8 mouse cellular contexts compared by ENCODE assay signal in the genomic region with DNA sequence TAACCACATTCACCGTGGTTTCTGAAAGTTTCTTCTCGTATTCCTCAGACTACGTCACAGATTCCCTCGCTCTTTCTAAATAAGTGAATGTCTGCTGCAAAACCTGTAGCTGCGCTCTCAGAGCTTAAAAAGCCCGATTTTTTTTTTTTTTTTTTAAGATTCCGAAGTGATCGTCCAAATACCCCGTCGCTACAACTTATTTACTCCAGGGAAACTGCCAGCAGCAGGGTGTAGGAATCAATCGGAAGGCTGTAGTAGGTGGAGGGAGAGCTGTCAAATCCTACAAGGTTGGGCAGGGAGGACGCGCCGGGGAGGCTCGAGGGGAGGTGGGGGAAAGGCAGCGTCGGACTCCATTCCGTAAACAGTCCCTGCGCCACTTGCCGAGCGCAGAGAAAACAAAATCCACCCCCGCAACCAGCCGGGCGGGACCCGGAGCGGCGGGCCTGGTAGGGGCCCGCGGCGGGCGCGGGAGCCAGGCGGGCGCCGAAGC. TPM values are rescaled to one million over a fixed set of nuclear protein-coding genes. Genes with fewer than 3 reads are reported as not detected.
A peak's percentile ranks its signal among the peaks of the same experiment; 100 is the strongest.
DNase-seq lines count a peak whose midpoint lies in the region; ATAC-seq and TF ChIP-seq lines count a peak whose summit lies in the region.

No protein-coding gene starts in this region.

- peak overlapping the region; percentile 97 for H3K4me3 ChIP-seq in forebrain, postnatal 0 days (ENCODE audit: low read depth, low read length)
- H3K4me3 ChIP-seq in hindbrain, embryonic 14.5 days (replicated peaks; ENCODE audit: low read length) = peak overlapping the region; percentile 93
- peak overlapping the region; percentile 91 for H3K4me3 ChIP-seq in midbrain, embryonic 12.5 days
- peak overlapping the region; percentile 81 for H3K4me3 ChIP-seq in spleen, adult 2 months (ENCODE audit: extremely low read depth, insufficient read depth, insufficient read length)

- H3K9ac ChIP-seq in forebrain, postnatal 0 days = peak overlapping the region; percentile 92
- H3K9ac ChIP-seq in hindbrain, embryonic 14.5 days = peak overlapping the region; percentile 91
- peak overlapping the region; percentile 94 for H3K9ac ChIP-seq in midbrain, embryonic 12.5 days (replicated peaks)

- intact Hi-C loops in left cerebral cortex, postnatal 4 days (cut with DNase I) = no loop called here

- no peak for TF ChIP-seq CTCF in forebrain, postnatal 0 days (IDR thresholded peaks at IDR 0.05; ENCODE audit: low read depth)
- no peak for TF ChIP-seq CTCF in spleen, adult 2 months (IDR thresholded peaks at IDR 0.05; ENCODE audit: extremely low read depth, insufficient read depth, insufficient read length, insufficient replicate concordance)

- H3K9me3 ChIP-seq in forebrain, postnatal 0 days (ENCODE audit: low read length) = no peaks in the 10 kb centered on the region
- H3K9me3 ChIP-seq in hindbrain, embryonic 14.5 days (ENCODE audit: control insufficient read depth, low read length) = no peaks in the 10 kb centered on the region
- H3K9me3 ChIP-seq in midbrain, embryonic 12.5 days = no peaks in the 10 kb centered on the region

- H3K27ac ChIP-seq in forebrain, postnatal 0 days (ENCODE audit: low read depth, low read length) = peak overlapping the region; percentile 93
- H3K27ac ChIP-seq in hindbrain, embryonic 14.5 days = peak overlapping the region; percentile 94
- peak overlapping the region; percentile 95 for H3K27ac ChIP-seq in midbrain, embryonic 12.5 days (replicated peaks)
- H3K27ac ChIP-seq in spleen, adult 2 months (ENCODE audit: insufficient read depth, low read length) = peak overlapping the region; percentile 76

- peak; percentile 42 for DNase-seq in heart, adult 8-10 months (ENCODE audit: low spot score)
- no peak for DNase-seq in heart, adult 11 months
- DNase-seq in cerebellum, adult 8-10 months = peak; percentile 56
- peak; percentile 72 for DNase-seq in forebrain, postnatal 0 days
- peak; percentile 55 for DNase-seq in hindbrain, embryonic 14.5 days (ENCODE audit: low spot score)
- peak; percentile 54 for DNase-seq in left cerebral cortex, postnatal 4 days
- DNase-seq in spleen, adult 2 months (ENCODE audit: low read depth in 1 of 2, low spot score in 2 of 2) = peak in 1 of 2 experiments; percentile 42

- 3% methylated on average over 26 of the region's 35 CpGs for WGBS in forebrain, postnatal 0 days
- under 1% methylated on average over 31 of the region's 35 CpGs for WGBS in hindbrain, embryonic 14.5 days
- WGBS in midbrain, embryonic 12.5 days = under 1% methylated on average over 28 of the region's 35 CpGs
- WGBS in spleen, adult 2 months = under 1% methylated on average over 27 of the region's 35 CpGs

- H3K4me1 ChIP-seq in forebrain, postnatal 0 days (ENCODE audit: insufficient read depth) = peaks cover 18% of the 10 kb centered on the region
- peaks cover 34% of the 10 kb centered on the region for H3K4me1 ChIP-seq in hindbrain, embryonic 14.5 days (replicated peaks; ENCODE audit: control insufficient read depth, insufficient read depth, low read length)
- H3K4me1 ChIP-seq in midbrain, embryonic 12.5 days = peaks cover 23% of the 10 kb centered on the region
- H3K4me1 ChIP-seq in spleen, adult 2 months (ENCODE audit: control insufficient read depth, insufficient read depth, insufficient read length) = peaks cover 18% of the 10 kb centered on the region

- H3K36me3 ChIP-seq in forebrain, postnatal 0 days (ENCODE audit: insufficient read depth) = 0 out of 2 replicates have a peak, but pooled peaks cover 8% of the 10 kb centered on the region
- peaks cover 16% of the 10 kb centered on the region; the same call in 1 of the 2 replicates for H3K36me3 ChIP-seq in hindbrain, embryonic 14.5 days (replicated peaks; ENCODE audit: control insufficient read depth, insufficient read depth)
- 0 out of 2 replicates have a peak, but pooled peaks cover 2% of the 10 kb centered on the region for H3K36me3 ChIP-seq in midbrain, embryonic 12.5 days
- H3K36me3 ChIP-seq in spleen, adult 2 months (ENCODE audit: control insufficient read depth, insufficient read depth, low read length) = peaks cover 3% of the 10 kb centered on the region

- no peaks in the 10 kb centered on the region for H3K27me3 ChIP-seq in forebrain, postnatal 0 days (ENCODE audit: insufficient read depth, low read length)
- peaks cover 3% of the 10 kb centered on the region; the same call in 1 of the 2 replicates for H3K27me3 ChIP-seq in hindbrain, embryonic 14.5 days (ENCODE audit: control insufficient read depth, insufficient read depth, low read length)
- H3K27me3 ChIP-seq in midbrain, embryonic 12.5 days = peaks cover 5% of the 10 kb centered on the region; the same call in 1 of the 2 replicates
- H3K27me3 ChIP-seq in spleen, adult 2 months (ENCODE audit: control insufficient read depth, insufficient read depth, low read length) = no peaks in the 10 kb centered on the region

- peak overlapping the region; percentile 68 for H3K4me2 ChIP-seq in forebrain, postnatal 0 days (ENCODE audit: low read depth)
- H3K4me2 ChIP-seq in hindbrain, embryonic 14.5 days (replicated peaks) = peak overlapping the region; percentile 66
- peak overlapping the region; percentile 77 for H3K4me2 ChIP-seq in midbrain, embryonic 12.5 days (replicated peaks)

- no peak for TF ChIP-seq POLR2A in spleen, adult 2 months (IDR thresholded peaks at IDR 0.05; ENCODE audit: low read depth, low read length)

- ATAC-seq in forebrain, postnatal 0 days = no peak; the same call in none of the 2 replicates
- ATAC-seq in hindbrain, embryonic 14.5 days (ENCODE audit: low FRiP score) = peak; percentile 28; the same call in 1 of the 2 replicates
- peak; percentile 50; the same call in 1 of the 2 replicates for ATAC-seq in midbrain, embryonic 12.5 days (ENCODE audit: low FRiP score, low read depth)

RNA-seq across cellular contexts. Expression of a gene that starts 0.5 kb away (rescaled TPM):
- 10 to 100 TPM; 33.0 to 49.7 (median 44.0) TPM for total RNA-seq in heart, adult 8-10 months (2022)
- 52.2 and 71.7 TPM in 2 replicates for total RNA-seq in forebrain, postnatal 0 days (2014; rRNA removed)
- 22.2 and 40.6 TPM in 2 replicates for polyA plus RNA-seq in forebrain, postnatal 0 days (2015; fragmentation: Nextera tagmentation; extraction: Ambion mirVana)
- polyA plus RNA-seq in hindbrain, embryonic 14.5 days (2014; fragmentation: Nextera tagmentation; extraction: Ambion mirVana) = 78.5 and 81.2 TPM in 2 replicates
- total RNA-seq in left cerebral cortex, postnatal 4 days (2021) = 10 to 100 TPM; 74.0 to 79.6 TPM
- 86.9 and 96.0 TPM in 2 replicates for polyA plus RNA-seq in midbrain, embryonic 12.5 days (2016; fragmentation: Nextera tagmentation; extraction: Ambion mirVana)
- 12.6 and 13.7 TPM in 2 replicates for polyA plus RNA-seq in spleen, adult 2 months (2012; rRNA removed)

RNA-seq across cellular contexts. Expression of a gene that starts 0.5 kb away (rescaled TPM):
- 10 to 100 TPM; 20.8 to 33.6 (median 28.3) TPM for total RNA-seq in heart, adult 8-10 months (2022)
- 126 and 143 TPM in 2 replicates for total RNA-seq in forebrain, postnatal 0 days (2014; rRNA removed)
- polyA plus RNA-seq in forebrain, postnatal 0 days (2015; fragmentation: Nextera tagmentation; extraction: Ambion mirVana) = 71.7 and 87.5 TPM in 2 replicates
- 89.5 and 97.3 TPM in 2 replicates for polyA plus RNA-seq in hindbrain, embryonic 14.5 days (2014; fragmentation: Nextera tagmentation; extraction: Ambion mirVana)
- 10 to 100 TPM; 85.0 to 86.8 TPM for total RNA-seq in left cerebral cortex, postnatal 4 days (2021)
- 96.9 and 103 TPM in 2 replicates for polyA plus RNA-seq in midbrain, embryonic 12.5 days (2016; fragmentation: Nextera tagmentation; extraction: Ambion mirVana)
- 6.0 and 6.4 TPM in 2 replicates for polyA plus RNA-seq in spleen, adult 2 months (2012; rRNA removed)
